Mouse (Mus musculus) neural tube, embryonic 11.5 days (tissue): Measurements from ENCODE around the gene Uvrag. TPM values are rescaled to one million over a fixed set of nuclear protein-coding genes. Genes with fewer than 3 reads are reported as not detected.

Experiments
- ATAC-seq: fragments of 200-750 bp; cut with Nextera tagmentation; 2 replicates; pipeline ENCODE4 v1.8.0; 2017; ENCODE audit warnings: moderate number of reproducible peaks, mild to moderate bottlenecking, moderate TSS enrichment, moderate library complexity; ENCODE audit not compliant: insufficient read depth, low FRiP score, low TSS enrichment
- DNase-seq: peaks from one replicate; pipeline ENCODE4 v3.0.0-alpha.2; 2015; ENCODE audit warnings: low spot score
- H3K27ac ChIP-seq: fragments of 300-500 bp; sonication (generic); 2 replicates; pipeline ENCODE4 v1.5.1; 2014; ENCODE audit warnings: low read depth, mild to moderate bottlenecking, low read length
- H3K27me3 ChIP-seq: fragments of 300-500 bp; sonication (generic); 2 replicates; pipeline ENCODE4 v1.6.1; 2014; ENCODE audit warnings: mild to moderate bottlenecking, low read length, mixed read lengths; ENCODE audit not compliant: control insufficient read depth, insufficient read depth
- H3K36me3 ChIP-seq: fragments of 300-500 bp; sonication (generic); 2 replicates; pipeline ENCODE4 v1.6.1; 2014; ENCODE audit warnings: mild to moderate bottlenecking, low read length, moderate library complexity, mixed read lengths; ENCODE audit not compliant: control insufficient read depth, insufficient read depth
- H3K4me1 ChIP-seq: fragments of 300-500 bp; sonication (generic); 2 replicates; pipeline ENCODE4 v1.6.1; 2014; ENCODE audit warnings: low read length, mixed read lengths; ENCODE audit not compliant: control insufficient read depth, insufficient read depth
- H3K4me2 ChIP-seq: fragments of 300-500 bp; sonication (generic); 2 replicates; pipeline ENCODE4 v1.6.1; 2014; ENCODE audit warnings: low read depth, mild to moderate bottlenecking, moderate library complexity
- H3K4me3 ChIP-seq: fragments of 300-500 bp; sonication (generic); 2 replicates; pipeline ENCODE4 v1.5.1; 2014; ENCODE audit warnings: low read depth, low read length
- H3K9ac ChIP-seq: fragments of 300-500 bp; sonication (generic); 2 replicates; pipeline ENCODE4 v1.6.1; 2014; ENCODE audit warnings: mild to moderate bottlenecking, low read length
- H3K9me3 ChIP-seq: fragments of 300-500 bp; sonication (generic); 2 replicates; pipeline ENCODE4 v1.6.1; 2016; ENCODE audit warnings: low read length; ENCODE audit not compliant: control insufficient read depth
- WGBS: fragments of 180-500 bp; shearing (Covaris S2); extraction: QIAGEN DNeasy Blood & Tissue Kit; methylation state at CpG from one replicate; pipeline ENCODE4 v1.1.7; 2014; 5-methylcytosine and 5-hydroxymethylcytosine counted together
- polyA plus RNA-seq: library from polyadenylated mRNA; unstranded; fragments of >200 nt; fragmentation: Nextera tagmentation; extraction: Ambion mirVana; gene quantifications from 2 replicates; pipeline ENCODE4 v1.2.1, GENCODE M21; 2014

Gene Uvrag
- polyA plus RNA-seq, 1 experiment from 2014 or later: 12.0 TPM

- WGBS: 77% methylated on average over 2 of the region's 2 CpGs
- no peaks in the 10 kb centered on the region for H3K36me3 ChIP-seq
- no peak overlapping the region for H3K9ac ChIP-seq
- no peaks in the 10 kb centered on the region for H3K27me3 ChIP-seq
- no peaks in the 10 kb centered on the region for H3K9me3 ChIP-seq
- DNase-seq (no peak), ATAC-seq (no peak)
- no peak overlapping the region for H3K27ac ChIP-seq
- peaks cover 12% of the 10 kb centered on the region for H3K4me1 ChIP-seq
- H3K4me2 ChIP-seq: no peak overlapping the region
- H3K4me3 ChIP-seq: no peak overlapping the region
These were observed 18.5 kb upstream of the Uvrag start for GRCm38 (mm10) chr7:99159446-99159845.

GRCm38 (mm10) chr7:99158904-99159303 is 18.0 kb upstream of the Uvrag start:
- no peak for DNase-seq
- Histone ChIP-seq H3K4me2 (no peak overlapping the region), H3K4me3 (no peak overlapping the region), H3K36me3 (no peaks in the 10 kb centered on the region), H3K4me1 (peaks cover 12% of the 10 kb centered on the region), H3K9ac (no peak overlapping the region), H3K9me3 (no peaks in the 10 kb centered on the region), H3K27ac (no peak overlapping the region), H3K27me3 (no peaks in the 10 kb centered on the region)
- 81% methylated on average over 5 of the region's 5 CpGs for WGBS
- ATAC-seq: no peak

- 90% methylated on average over 8 of the region's 8 CpGs for WGBS
- Histone ChIP-seq H3K4me3 (no peak overlapping the region), H3K27me3 (no peaks in the 10 kb centered on the region), H3K9ac (no peak overlapping the region), H3K27ac (no peak overlapping the region), H3K36me3 (no peaks in the 10 kb centered on the region), H3K4me2 (no peak overlapping the region), H3K9me3 (no peaks in the 10 kb centered on the region), H3K4me1 (peaks cover 12% of the 10 kb centered on the region)
- DNase-seq: no peak
- ATAC-seq: no peak
These were observed 17.1 kb upstream of the Uvrag start for GRCm38 (mm10) chr7:99158011-99158410.

- peaks cover 11% of the 10 kb centered on the region for H3K4me1 ChIP-seq
- ATAC-seq (no peak), DNase-seq (no peak)
- WGBS: 89% methylated on average over 10 of the region's 10 CpGs
- no peak overlapping the region for H3K4me3 ChIP-seq
- H3K4me2 ChIP-seq: no peak overlapping the region
- no peaks in the 10 kb centered on the region for H3K36me3 ChIP-seq
- no peaks in the 10 kb centered on the region for H3K27me3 ChIP-seq
- no peak overlapping the region for H3K9ac ChIP-seq
- H3K9me3 ChIP-seq: no peaks in the 10 kb centered on the region
- no peak overlapping the region for H3K27ac ChIP-seq
These were observed 15.8 kb upstream of the Uvrag start for GRCm38 (mm10) chr7:99156737-99157136.

GRCm38 (mm10) chr7:99155311-99156289 is 14.7 kb upstream of the Uvrag start:
- Histone ChIP-seq H3K4me3 (no peak overlapping the region), H3K4me2 (peak overlapping the region; percentile 23; the same call in 1 of the 2 replicates), H3K27ac (no peak overlapping the region), H3K9me3 (no peaks in the 10 kb centered on the region), H3K4me1 (peaks cover 7% of the 10 kb centered on the region; the same call in 1 of the 2 replicates), H3K9ac (no peak overlapping the region), H3K27me3 (no peaks in the 10 kb centered on the region), H3K36me3 (no peaks in the 10 kb centered on the region)
- 27% methylated on average over 17 of the region's 17 CpGs for WGBS
- ATAC-seq (peak; percentile 70), DNase-seq (peak; percentile 63)

- no peak for DNase-seq
- Histone ChIP-seq H3K9ac (no peak overlapping the region), H3K9me3 (no peaks in the 10 kb centered on the region), H3K27ac (no peak overlapping the region), H3K36me3 (no peaks in the 10 kb centered on the region), H3K27me3 (no peaks in the 10 kb centered on the region), H3K4me1 (peaks cover 7% of the 10 kb centered on the region; the same call in 1 of the 2 replicates), H3K4me2 (no peak overlapping the region), H3K4me3 (no peak overlapping the region)
- peak; percentile 58 for ATAC-seq
- WGBS: 62% methylated on average over 8 of the region's 8 CpGs
These were observed 13.8 kb upstream of the Uvrag start for GRCm38 (mm10) chr7:99154648-99155151.

- Histone ChIP-seq H3K9me3 (no peaks in the 10 kb centered on the region), H3K9ac (no peak overlapping the region), H3K4me1 (peaks cover 7% of the 10 kb centered on the region; the same call in 1 of the 2 replicates), H3K4me3 (no peak overlapping the region), H3K27ac (no peak overlapping the region), H3K4me2 (no peak overlapping the region), H3K36me3 (no peaks in the 10 kb centered on the region), H3K27me3 (no peaks in the 10 kb centered on the region)
- DNase-seq: no peak
- WGBS: 88% methylated on average over 11 of the region's 11 CpGs
- no peak for ATAC-seq
These were observed 12.8 kb upstream of the Uvrag start for GRCm38 (mm10) chr7:99153686-99154202.

- H3K9ac ChIP-seq: no peak overlapping the region
- no peak overlapping the region for H3K4me3 ChIP-seq
- no peak overlapping the region for H3K27ac ChIP-seq
- DNase-seq (no peak), ATAC-seq (no peak)
- H3K4me1 ChIP-seq: peaks cover 7% of the 10 kb centered on the region; the same call in 1 of the 2 replicates
- H3K36me3 ChIP-seq: no peaks in the 10 kb centered on the region
- H3K27me3 ChIP-seq: no peaks in the 10 kb centered on the region
- no peaks in the 10 kb centered on the region for H3K9me3 ChIP-seq
- 89% methylated on average over 8 of the region's 8 CpGs for WGBS
- no peak overlapping the region for H3K4me2 ChIP-seq
These were observed 11.8 kb upstream of the Uvrag start for GRCm38 (mm10) chr7:99152756-99153155.
